Mouse (Mus musculus) urinary bladder, adult 18-20 months (tissue): Measurements from ENCODE around the gene Dag1.
A peak's percentile ranks its signal among the peaks of the same experiment; 100 is the strongest.
"Not testable (repeated sequence)": the region's sequence is repeated elsewhere in the genome, so short reads cannot be mapped to it uniquely, and the experiment has no call there.

Experiments
- DNase-seq, 2 experiments: peaks; one replicate each; pipeline ENCODE4 v3.0.0; 2022; ENCODE audit warnings: low spot score in 2 of 2, mixed read lengths in 2 of 2

The Dag1 gene

DNA sequence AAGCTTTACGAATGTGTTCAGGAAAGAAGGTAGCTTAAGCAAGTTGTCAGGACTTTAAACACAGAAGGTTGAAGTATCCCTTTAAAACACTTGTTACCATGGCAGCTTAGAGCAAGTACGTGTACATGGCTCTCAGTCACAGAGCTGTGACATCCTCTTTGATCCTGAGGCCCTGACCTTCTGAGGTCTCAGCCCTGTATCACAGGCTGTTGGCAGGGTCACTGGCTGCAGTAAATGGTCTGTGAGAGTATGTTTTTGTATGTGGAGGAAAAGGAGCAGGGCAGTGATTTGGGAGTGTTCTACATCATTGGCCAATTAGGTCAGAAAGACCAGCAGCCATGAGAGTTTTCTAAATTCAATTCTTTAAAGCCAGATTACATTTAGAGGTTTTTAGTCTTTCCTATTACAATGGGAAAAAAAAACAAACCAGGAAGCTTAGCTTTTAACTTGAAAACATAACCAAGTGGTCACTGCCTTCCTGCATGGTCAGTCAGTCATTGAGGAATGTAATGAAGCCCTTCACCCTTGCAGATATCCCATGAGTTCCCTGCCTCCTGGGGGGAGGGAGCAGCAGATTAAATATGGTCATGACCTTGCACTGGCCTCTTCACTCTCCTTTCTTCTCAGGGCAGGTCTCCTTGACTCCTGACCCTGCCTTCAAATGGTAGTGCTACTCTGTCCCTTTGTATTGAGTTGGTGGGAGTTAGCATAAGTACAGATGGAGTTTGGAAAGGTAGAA, 35.7 kb downstream of the Dag1 start:
- no peak for DNase-seq

DNA sequence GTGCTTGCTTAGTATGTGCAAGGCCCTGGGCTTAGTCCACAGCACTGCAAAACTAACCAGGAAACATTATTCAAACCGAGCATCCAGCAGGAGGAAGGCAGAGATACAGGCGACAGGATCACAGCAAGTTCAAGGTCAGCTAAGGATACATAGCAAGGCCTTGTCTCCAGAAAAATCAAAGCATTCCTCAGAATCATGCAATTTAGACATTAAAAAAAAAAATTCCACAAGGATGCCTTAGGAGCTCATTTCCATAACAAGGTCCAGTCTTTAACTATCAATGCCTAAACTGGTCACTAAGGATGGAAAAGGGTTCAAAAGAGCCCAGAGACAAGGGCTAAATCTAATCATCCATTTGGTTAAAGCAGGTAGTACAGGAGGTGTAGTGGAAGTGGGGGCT, 38.6 kb downstream of the Dag1 start:
- DNase-seq = no peak

DNA sequence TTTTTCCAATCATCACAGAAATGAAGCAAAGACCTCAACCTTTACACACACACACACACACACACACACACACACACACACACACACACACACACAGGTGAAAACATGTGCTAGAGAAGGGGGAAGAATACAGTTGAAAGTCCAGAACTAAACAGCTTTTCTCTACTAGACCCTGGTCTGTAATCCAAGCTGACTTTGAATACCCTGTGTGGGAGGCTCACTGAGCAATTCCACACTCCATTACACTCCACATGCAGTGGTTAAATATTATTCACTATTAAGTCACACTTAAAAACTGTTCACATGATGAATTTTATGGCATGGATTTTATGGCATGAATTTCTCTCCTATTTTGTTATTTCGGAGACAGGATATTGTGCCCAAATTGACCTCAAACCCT, 40.1 kb downstream of the Dag1 start:
- no peak for DNase-seq

- no peak for DNase-seq
Observed at GRCm38 (mm10) chr9:108221566-108221965, 42.2 kb downstream of the Dag1 start.

GRCm38 (mm10) chr9:108220380-108220774, 43.4 kb downstream of the Dag1 start:
- no peak for DNase-seq

- DNase-seq = no peak
Observed at GRCm38 (mm10) chr9:108219766-108220379, 43.9 kb downstream of the Dag1 start.

- DNase-seq = no peak
Observed at GRCm38 (mm10) chr9:108217936-108218543, 45.7 kb downstream of the Dag1 start.

DNA sequence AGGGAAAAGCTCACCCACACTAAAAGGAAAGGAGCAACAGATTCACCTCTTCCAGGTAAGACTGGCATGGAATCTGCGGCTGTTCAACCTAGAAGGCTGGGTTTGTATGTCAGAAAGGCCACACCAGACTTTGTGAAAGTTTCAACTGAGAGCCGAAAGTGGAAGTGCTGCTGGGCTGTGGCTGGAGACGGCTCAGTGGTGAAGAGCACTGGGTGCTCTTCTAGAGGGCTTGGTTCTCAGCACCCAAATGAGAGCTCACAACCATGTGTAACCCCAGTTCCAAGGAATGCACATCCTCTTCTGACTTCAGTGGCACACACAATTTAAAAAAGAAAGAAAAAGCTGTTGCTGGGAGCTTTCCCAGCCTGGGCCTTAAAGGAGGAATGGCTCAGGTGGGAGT, 46.4 kb downstream of the Dag1 start:
- no peak for DNase-seq

DNA sequence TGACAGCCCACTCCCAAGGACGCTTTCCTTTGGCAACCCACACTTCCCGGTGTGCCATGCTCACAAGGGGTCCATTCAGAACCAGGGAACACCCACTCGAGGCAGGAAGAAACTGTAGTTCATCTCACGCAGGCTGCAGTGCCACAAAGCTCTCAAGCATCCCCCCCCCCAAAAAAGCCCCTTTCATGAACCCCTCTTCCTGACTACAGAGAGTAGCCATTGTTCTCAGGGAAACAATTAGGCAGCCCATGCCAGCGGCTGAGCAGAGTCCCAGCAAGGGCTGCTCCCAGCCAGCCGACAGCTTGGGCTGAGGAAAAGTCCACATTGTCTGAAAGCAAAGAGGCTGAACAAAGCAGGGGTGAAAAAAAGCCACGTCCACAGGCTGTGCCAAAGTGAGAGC, 50.7 kb downstream of the Dag1 start:
- no peak for DNase-seq

DNA sequence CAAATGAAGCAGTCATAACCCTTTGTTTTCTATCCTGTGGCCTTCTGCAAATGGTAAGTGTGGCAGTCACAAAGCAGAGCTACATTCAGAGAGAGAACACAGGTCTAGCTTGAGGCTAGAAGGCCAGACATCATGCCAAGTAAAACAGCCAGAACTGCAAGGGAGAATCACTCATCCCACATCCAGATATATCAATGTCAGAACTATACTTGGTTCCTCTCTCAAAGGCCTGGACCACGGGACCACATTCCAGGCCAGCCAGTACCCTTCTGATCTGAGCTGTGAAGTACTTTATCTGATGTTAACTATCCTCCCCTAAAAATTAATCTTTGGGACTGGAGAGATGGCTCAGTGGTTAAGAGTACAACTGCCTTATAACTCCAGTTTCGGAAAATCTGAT, 51.3 kb downstream of the Dag1 start:
- DNase-seq = no peak

DNA sequence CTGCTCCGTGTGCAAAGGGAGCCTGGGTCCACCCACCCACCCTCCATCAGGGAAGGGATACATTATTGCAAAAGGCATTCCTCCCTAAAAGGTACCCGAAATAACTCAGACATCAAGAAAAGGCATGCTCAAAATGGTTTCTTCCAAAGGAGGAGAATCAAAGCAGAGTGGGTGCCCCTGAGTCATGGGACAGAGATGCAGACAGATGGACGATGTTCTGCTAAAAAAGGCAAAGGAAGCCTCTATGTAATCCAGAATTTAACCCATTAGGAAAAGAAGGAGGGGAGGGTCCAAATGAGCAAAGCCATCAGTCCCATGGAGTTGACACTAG, 58.2 kb downstream of the Dag1 start:
- DNase-seq = no peak

DNA sequence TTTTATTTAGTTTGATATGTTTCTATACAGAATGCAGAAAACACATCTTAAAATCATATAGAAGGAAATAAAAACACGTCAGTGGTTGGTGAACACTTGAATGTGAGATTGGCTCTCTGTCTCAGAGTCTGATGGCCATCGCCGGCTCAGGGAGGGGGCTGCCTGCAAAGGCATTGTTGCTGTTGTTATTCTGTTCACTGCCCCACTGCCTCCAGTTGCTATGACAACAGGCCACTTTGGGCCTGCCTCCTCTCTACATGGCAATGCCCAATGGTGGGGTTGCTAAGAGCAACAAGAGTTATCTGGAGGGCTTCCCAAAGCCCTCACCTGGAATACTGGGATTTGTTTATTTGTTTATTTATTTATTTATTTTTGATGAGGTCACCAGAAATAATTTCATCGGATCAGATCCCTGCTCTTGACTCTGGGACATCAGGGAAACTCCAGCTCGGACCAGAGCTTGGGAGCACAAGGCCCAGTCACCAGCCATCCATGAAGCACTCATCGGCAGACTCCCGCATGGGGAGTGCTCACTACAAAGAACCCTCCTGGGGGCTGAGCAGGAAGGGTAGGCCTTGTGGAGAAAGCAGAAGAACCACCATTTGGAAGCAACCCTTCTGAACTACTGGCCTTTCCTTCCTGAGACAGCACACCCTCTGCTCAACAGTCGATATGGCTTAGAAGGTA, 58.7 kb downstream of the Dag1 start:
- DNase-seq = no peak

GRCm38 (mm10) chr9:108203015-108203414, 60.7 kb downstream of the Dag1 start:
- peak; percentile 48 to 50 for DNase-seq

DNA sequence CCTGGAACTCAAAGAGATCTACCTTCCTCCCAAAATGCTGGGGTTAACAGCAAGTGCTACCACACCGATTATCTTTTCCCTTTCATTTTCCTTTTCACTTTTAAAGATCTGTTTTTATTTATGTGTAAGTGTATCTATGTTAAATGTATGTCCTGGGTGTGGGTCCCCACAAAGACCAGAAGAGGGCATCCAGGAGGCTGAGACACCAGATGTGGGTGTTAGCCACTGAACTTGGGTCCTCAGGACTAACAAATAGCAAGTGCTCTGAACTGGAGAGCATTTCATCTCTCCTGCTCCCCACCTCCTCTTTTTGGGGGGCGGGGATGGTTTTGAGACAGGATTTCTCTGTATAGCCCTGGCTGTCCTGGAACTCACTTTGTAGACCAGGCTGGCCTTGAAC, 61.6 kb downstream of the Dag1 start:
- DNase-seq = no peak

GRCm38 (mm10) chr9:108201160-108201559, 62.6 kb downstream of the Dag1 start:
- peak; percentile 84 to 91 for DNase-seq

GRCm38 (mm10) chr9:108198621-108199020, 65.1 kb downstream of the Dag1 start:
- DNase-seq = no peak

- DNase-seq = no peak
Observed at GRCm38 (mm10) chr9:108196920-108197677, 66.7 kb downstream of the Dag1 start.

DNA sequence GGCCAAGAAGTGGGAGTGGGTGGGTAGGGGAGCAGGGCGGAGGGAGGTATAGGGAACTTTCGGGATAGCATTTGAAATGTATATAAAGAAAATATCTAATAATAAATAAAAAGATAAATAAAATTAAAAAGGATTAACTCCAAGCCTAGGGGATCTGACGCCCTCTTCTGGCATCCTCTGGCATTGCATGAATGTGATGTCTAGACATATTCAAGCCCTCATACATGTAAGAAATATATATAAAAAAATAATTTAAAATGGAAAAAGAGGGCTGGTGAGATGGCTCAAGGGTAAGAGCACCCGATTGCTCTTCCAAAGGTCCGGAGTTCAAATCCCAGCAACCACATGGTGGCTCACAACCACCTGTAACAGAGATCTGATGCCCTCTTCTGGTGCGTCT, 67.5 kb downstream of the Dag1 start:
- DNase-seq = not testable (repeated sequence)

DNA sequence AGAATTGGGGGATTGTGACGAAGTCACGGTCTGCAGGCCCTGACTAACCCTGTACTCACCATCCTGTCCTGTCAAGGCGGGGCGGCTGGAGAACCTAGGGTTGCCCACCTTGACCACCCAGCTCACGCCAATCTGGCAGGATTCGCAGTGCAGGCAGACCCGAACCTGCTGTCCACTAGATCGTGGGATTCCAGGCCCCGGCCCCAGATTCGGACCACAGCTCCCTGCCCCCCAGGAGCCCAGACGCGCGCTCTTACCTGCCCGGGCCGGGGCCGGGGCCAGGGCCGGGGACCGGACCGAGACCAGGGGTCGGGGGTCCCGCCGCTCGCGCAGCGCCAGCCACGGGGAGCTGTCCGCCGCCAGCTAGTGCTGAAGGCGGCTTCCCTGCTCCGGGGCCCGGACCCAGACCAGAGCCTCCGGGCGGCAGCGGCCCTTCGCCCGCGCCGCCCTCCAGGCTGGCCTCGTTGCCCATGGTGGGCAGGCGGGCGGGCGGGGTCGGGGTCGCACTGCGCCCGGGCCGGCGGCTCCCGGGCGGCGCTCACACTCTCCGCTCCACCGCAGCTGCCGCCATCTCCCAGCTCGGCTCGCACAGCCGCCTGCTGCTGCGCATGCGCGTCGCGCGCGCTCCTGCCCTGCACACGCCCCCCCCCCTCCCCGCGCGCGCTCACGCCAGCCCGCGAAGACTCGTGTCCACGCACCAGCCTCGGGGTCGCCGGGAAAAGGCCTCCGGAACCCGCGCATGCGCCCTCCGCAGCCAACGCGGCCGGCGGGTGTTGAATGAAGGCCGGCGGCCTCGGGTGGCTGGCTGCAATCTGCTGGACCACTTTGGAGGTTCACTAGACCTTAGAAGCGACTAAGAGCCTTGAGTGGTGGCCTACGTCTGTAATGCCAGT, 73.7 kb downstream of the Dag1 start, which contains the start of gene Bsn:
TSS of gene Bsn (minus strand) at position 598 of the 893 bp plus-strand sequence.
- peak in 1 of 2 experiments; percentile 38 for DNase-seq

DNA sequence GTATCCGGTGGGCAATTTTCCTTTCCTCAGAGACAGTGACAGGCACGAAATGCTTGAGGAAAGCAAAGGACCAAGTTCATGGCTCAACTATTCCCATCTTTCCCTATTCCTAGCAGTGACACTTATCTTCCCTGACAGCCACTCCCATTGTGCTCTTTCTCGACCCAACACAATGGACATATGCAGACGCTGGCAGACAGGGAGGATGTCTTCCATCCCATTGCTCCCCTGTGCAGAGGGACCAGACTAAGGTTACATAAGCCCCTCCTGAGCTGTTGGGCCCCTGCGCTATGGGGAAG, 74.3 kb downstream of the Dag1 start:
- no peak for DNase-seq

DNA sequence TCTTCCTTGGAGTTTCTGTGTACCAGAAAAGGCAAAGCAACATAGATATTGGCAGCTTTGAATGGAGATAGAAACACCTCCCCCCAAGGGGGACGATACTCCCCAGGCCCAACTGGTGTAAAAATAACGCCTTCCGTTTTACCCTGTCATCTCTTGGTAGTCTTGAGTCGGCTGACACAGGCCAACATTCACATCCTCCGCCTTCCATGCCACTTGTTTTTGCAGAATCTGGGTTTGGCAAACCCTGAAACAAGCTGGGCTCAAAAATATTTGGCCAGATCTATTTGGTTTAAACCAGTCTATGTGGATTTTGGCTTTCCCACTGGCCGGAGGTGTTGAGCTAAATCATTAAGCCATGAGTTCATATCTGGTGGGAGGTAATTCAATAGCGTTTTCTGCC, 74.7 kb downstream of the Dag1 start:
- no peak for DNase-seq
